Mouse (Mus musculus) forebrain, embryonic 15.5 days (tissue): ENCODE measurements around the gene Slc25a42. TPM values are rescaled to one million over a fixed set of nuclear protein-coding genes. Genes with fewer than 3 reads are reported as not detected.

ENCODE experiments used
- ATAC-seq: fragments of 200-750 bp; cut with Nextera tagmentation; replicated peaks from 2 replicates; pipeline ENCODE4 v1.8.0; 2017; ENCODE audit warnings: mild to moderate bottlenecking, moderate TSS enrichment, moderate library complexity
- H3K27ac ChIP-seq: fragments of 300-500 bp; sonication (generic); replicated peaks from 2 replicates; pipeline ENCODE4 v1.5.1; 2015; ENCODE audit warnings: mild to moderate bottlenecking, inconsistent platforms
- H3K27me3 ChIP-seq: fragments of 300-500 bp; sonication (generic); 2 replicates; pipeline ENCODE4 v1.6.1; 2015; ENCODE audit warnings: inconsistent platforms
- H3K36me3 ChIP-seq: fragments of 300-500 bp; sonication (generic); 2 replicates; pipeline ENCODE4 v1.6.1; 2015; ENCODE audit warnings: mild to moderate bottlenecking, inconsistent platforms
- H3K4me1 ChIP-seq: fragments of 300-500 bp; sonication (generic); 2 replicates; pipeline ENCODE4 v1.6.1; 2015; ENCODE audit warnings: inconsistent platforms
- H3K4me2 ChIP-seq: fragments of 300-500 bp; sonication (generic); replicated peaks from 2 replicates; pipeline ENCODE4 v1.6.1; 2015; ENCODE audit warnings: mild to moderate bottlenecking, inconsistent platforms
- H3K4me3 ChIP-seq: fragments of 300-500 bp; sonication (generic); 2 replicates; pipeline ENCODE4 v1.5.1; 2015; ENCODE audit warnings: mild to moderate bottlenecking, inconsistent platforms
- H3K9ac ChIP-seq: fragments of 300-500 bp; sonication (generic); replicated peaks from 2 replicates; pipeline ENCODE4 v1.6.1; 2015; ENCODE audit warnings: mild to moderate bottlenecking, inconsistent platforms
- H3K9me3 ChIP-seq: fragments of 300-500 bp; sonication (generic); 2 replicates; pipeline ENCODE4 v1.6.1; 2016; ENCODE audit warnings: inconsistent platforms
- WGBS: fragments of 180-500 bp; shearing (Covaris S2); methylation state at CpG from one replicate; pipeline ENCODE4 v1.1.7; 2015; ENCODE audit warnings: mixed read lengths; 5-methylcytosine and 5-hydroxymethylcytosine counted together
- polyA plus RNA-seq: library from polyadenylated mRNA; unstranded; fragments of >200 nt; fragmentation: Nextera tagmentation; extraction: Ambion mirVana; gene quantifications from 2 replicates; pipeline ENCODE4 v1.2.1, GENCODE M21; 2015

Slc25a42 gene
- polyA plus RNA-seq, 1 experiment from 2014 or later = 3.8 TPM

DNA sequence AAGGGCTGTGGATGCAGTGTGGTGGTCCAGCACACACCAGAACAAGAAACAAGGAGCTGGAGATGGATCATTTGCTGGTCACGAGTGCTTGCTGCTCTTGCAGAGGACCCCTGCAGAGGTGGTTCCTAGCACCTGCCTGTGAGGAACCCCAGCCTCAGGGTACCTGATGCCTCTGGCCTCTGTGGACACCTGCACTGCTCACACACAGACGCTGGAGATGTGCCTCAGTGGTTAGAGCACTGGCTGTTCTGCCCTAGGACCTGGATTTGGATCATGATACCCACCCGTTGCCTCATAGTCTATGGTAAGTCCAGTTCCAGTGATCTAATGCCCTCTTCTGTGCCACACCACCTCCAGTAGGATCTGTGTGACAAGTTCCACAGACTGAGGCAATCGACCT is 75.5 kb downstream of the Slc25a42 start:
- H3K4me1 ChIP-seq = peaks cover 33% of the 10 kb centered on the region
- ATAC-seq = no peak
- H3K4me2 ChIP-seq = no peak overlapping the region
- H3K4me3 ChIP-seq = no peak overlapping the region
- peaks cover 20% of the 10 kb centered on the region for H3K36me3 ChIP-seq
- whole genome bisulfite sequencing = 91% methylated on average over 4 of the region's 4 CpGs
- H3K9ac ChIP-seq = no peak overlapping the region
- H3K27ac ChIP-seq = no peak overlapping the region
- H3K27me3 ChIP-seq = no peaks in the 10 kb centered on the region
- H3K9me3 ChIP-seq = no peaks in the 10 kb centered on the region

DNA sequence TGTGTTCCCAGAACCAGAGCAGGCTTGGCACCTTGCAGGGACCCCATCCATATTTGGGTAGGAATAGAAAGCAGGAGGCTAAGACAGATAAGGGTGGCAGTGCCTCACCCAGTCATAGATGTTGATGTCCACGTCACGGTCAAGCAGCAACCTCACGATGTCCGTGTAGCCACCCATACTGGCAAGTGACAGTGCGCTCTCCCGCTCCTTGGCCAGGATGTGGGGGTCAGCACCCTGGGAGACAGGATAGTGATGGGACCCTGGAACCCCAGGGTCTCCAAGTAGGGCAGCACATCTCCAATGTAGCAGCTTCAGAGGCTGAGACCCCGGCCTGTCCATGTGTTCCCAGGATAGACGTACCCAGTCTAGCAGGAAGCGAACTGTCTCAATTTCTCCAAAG is 77.2 kb downstream of the Slc25a42 start:
- no peak overlapping the region for H3K9ac ChIP-seq
- H3K36me3 ChIP-seq = peaks cover 20% of the 10 kb centered on the region
- H3K9me3 ChIP-seq = no peaks in the 10 kb centered on the region
- ATAC-seq = no peak
- no peak overlapping the region for H3K27ac ChIP-seq
- 91% methylated on average over 9 of the region's 9 CpGs for WGBS
- H3K4me2 ChIP-seq = no peak overlapping the region
- H3K4me1 ChIP-seq = peaks cover 31% of the 10 kb centered on the region
- H3K27me3 ChIP-seq = no peaks in the 10 kb centered on the region
- no peak overlapping the region for H3K4me3 ChIP-seq

Other genes with a start within 250 kb of the Slc25a42 start
- gene Gatad2a, start 215.9 kb downstream of the Slc25a42 start, polyA plus RNA-seq = 28.3 and 35.5 TPM in 2 replicates
- 84.5 and 85.9 TPM in 2 replicates for gene Mau2, start 169.6 kb downstream of the Slc25a42 start, polyA plus RNA-seq
- gene Sugp1, start 169.5 kb downstream of the Slc25a42 start, polyA plus RNA-seq = 60.9 and 66.5 TPM in 2 replicates
- 1.3 and 1.5 TPM in 2 replicates for gene Tm6sf2, start 139.4 kb downstream of the Slc25a42 start, polyA plus RNA-seq
- 0.15 and 0.38 TPM in 2 replicates for gene Hapln4, start 128.8 kb downstream of the Slc25a42 start, polyA plus RNA-seq
- 144 and 152 TPM in 2 replicates for gene Ncan, start 91.4 kb downstream of the Slc25a42 start, polyA plus RNA-seq
- 43.0 and 43.3 TPM in 2 replicates for gene Nr2c2ap, start 81.0 kb downstream of the Slc25a42 start, polyA plus RNA-seq
- 11.5 and 13.4 TPM in 2 replicates for gene Rfxank, start 73.2 kb downstream of the Slc25a42 start, polyA plus RNA-seq
- gene Borcs8, start 72.8 kb downstream of the Slc25a42 start, polyA plus RNA-seq = 48.4 and 50.3 TPM in 2 replicates
- gene Mef2b, start 72.6 kb downstream of the Slc25a42 start, polyA plus RNA-seq = 0.22 and 0.23 TPM in 2 replicates
- gene Tmem161a, start 39.9 kb downstream of the Slc25a42 start, polyA plus RNA-seq = 54.2 and 58.1 TPM in 2 replicates
- gene Sugp2, start 21.9 kb upstream of the Slc25a42 start, polyA plus RNA-seq = 83.3 and 85.6 TPM in 2 replicates
- 90.3 and 94.5 TPM in 2 replicates for gene Armc6, start 22.2 kb upstream of the Slc25a42 start, polyA plus RNA-seq
- gene Homer3, start 70.5 kb upstream of the Slc25a42 start, polyA plus RNA-seq = 52.5 and 55.7 TPM in 2 replicates
- gene Ddx49, start 90.2 kb upstream of the Slc25a42 start, polyA plus RNA-seq = 52.2 and 53.8 TPM in 2 replicates
- 266 and 271 TPM in 2 replicates for gene Cope, start 90.2 kb upstream of the Slc25a42 start, polyA plus RNA-seq
- 31.3 and 31.9 TPM in 2 replicates for gene Cers1, start 103.5 kb upstream of the Slc25a42 start, polyA plus RNA-seq
- gene Gdf1, start 117.5 kb upstream of the Slc25a42 start, polyA plus RNA-seq = 0.87 and 5.1 TPM in 2 replicates
- 17.5 and 17.8 TPM in 2 replicates for gene Upf1, start 141.0 kb upstream of the Slc25a42 start, polyA plus RNA-seq
- 0.14 TPM in 1 of 2 replicates, not detected in the other for gene Comp, start 161.3 kb upstream of the Slc25a42 start, polyA plus RNA-seq
- 41.0 and 42.2 TPM in 2 replicates for gene Crtc1, start 227.3 kb upstream of the Slc25a42 start, polyA plus RNA-seq